Mouse (Mus musculus): Measurements from ENCODE around the gene Hba-x. TPM values are rescaled to one million over a fixed set of nuclear protein-coding genes. Genes with fewer than 3 reads are reported as not detected.

Gene Hba-x
- polyA plus RNA-seq, 1 experiment from 2014 or later, result 6,218 TPM

- Histone ChIP-seq H3K36me3 (peaks cover 65% of the 10 kb centered on the region), H3K4me3 (no peak overlapping the region), H3K27ac (ENCODE audit: poor library complexity, severe bottlenecking) (no peak overlapping the region), H3K9ac (no peak overlapping the region), H3K9me3 (replicated peaks) (no peaks in the 10 kb centered on the region), H3K4me2 (no peak overlapping the region), H3K27me3 (replicated peaks) (no peaks in the 10 kb centered on the region), H3K4me1 (replicated peaks) (peaks cover 17% of the 10 kb centered on the region; the same call in 1 of the 2 replicates)
- ATAC-seq (ENCODE audit: insufficient number of reproducible peaks, low FRiP score), result no peak
- WGBS, result 66% methylated on average over 9 of the region's 9 CpGs
These were observed 39.3 kb upstream of the Hba-x start for GRCm38 (mm10) chr11:32236712-32237410.

- Histone ChIP-seq H3K9me3 (replicated peaks) (no peaks in the 10 kb centered on the region), H3K27me3 (replicated peaks) (no peaks in the 10 kb centered on the region), H3K4me3 (no peak overlapping the region), H3K36me3 (peaks cover 63% of the 10 kb centered on the region), H3K9ac (no peak overlapping the region), H3K27ac (ENCODE audit: poor library complexity, severe bottlenecking) (no peak overlapping the region), H3K4me2 (no peak overlapping the region), H3K4me1 (replicated peaks) (peaks cover 17% of the 10 kb centered on the region; the same call in 1 of the 2 replicates)
- WGBS, result 84% methylated on average over 3 of the region's 3 CpGs
- no peak for ATAC-seq (ENCODE audit: insufficient number of reproducible peaks, low FRiP score)
These were observed 38.8 kb upstream of the Hba-x start for GRCm38 (mm10) chr11:32237411-32237795.

- ATAC-seq (ENCODE audit: insufficient number of reproducible peaks, low FRiP score), result peak; percentile 66
- H3K36me3 ChIP-seq, result peaks cover 57% of the 10 kb centered on the region
- H3K27me3 ChIP-seq (replicated peaks), result no peaks in the 10 kb centered on the region
- H3K9ac ChIP-seq, result no peak overlapping the region
- peaks cover 22% of the 10 kb centered on the region for H3K4me1 ChIP-seq (replicated peaks)
- H3K4me2 ChIP-seq, result no peak overlapping the region
- H3K4me3 ChIP-seq, result no peak overlapping the region
- no peak overlapping the region for H3K27ac ChIP-seq (ENCODE audit: poor library complexity, severe bottlenecking)
- WGBS, result 68% methylated on average over 5 of the region's 5 CpGs
- H3K9me3 ChIP-seq (replicated peaks), result no peaks in the 10 kb centered on the region
These were observed 37.9 kb upstream of the Hba-x start for GRCm38 (mm10) chr11:32238093-32238860.

- Histone ChIP-seq H3K9ac (no peak overlapping the region), H3K36me3 (peaks cover 54% of the 10 kb centered on the region), H3K27ac (ENCODE audit: poor library complexity, severe bottlenecking) (no peak overlapping the region), H3K4me1 (replicated peaks) (peaks cover 23% of the 10 kb centered on the region), H3K9me3 (replicated peaks) (no peaks in the 10 kb centered on the region), H3K27me3 (replicated peaks) (no peaks in the 10 kb centered on the region), H3K4me2 (no peak overlapping the region), H3K4me3 (no peak overlapping the region)
- no peak for ATAC-seq (ENCODE audit: insufficient number of reproducible peaks, low FRiP score)
These were observed 34.8 kb upstream of the Hba-x start for GRCm38 (mm10) chr11:32241391-32241790.

DNA sequence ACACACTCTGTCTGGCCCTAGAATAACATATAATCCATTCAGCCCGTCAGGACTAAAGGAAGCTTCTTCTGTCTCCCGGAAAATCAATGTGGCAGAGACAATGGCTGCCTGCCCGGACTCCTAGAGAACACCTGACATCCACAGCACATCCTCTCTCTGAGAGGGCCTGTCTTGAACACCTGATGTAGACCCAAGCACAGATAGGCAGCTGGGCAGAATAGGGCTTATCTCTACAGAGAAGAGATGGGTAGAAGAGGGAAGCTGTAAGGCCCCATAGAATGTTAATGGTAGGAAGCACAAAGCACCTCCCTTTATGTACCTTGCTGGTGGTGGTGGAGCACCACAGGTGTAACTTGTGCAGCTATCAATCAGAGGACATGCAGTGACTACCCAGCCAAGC, 34.0 kb upstream of the Hba-x start:
- no peak overlapping the region; the same call in 1 of the 2 replicates for H3K27ac ChIP-seq (ENCODE audit: poor library complexity, severe bottlenecking)
- 0 out of 2 replicates have a peak, but pooled peaks have one; percentile 26 for ATAC-seq (ENCODE audit: insufficient number of reproducible peaks, low FRiP score)
- H3K36me3 ChIP-seq, result peaks cover 53% of the 10 kb centered on the region
- H3K27me3 ChIP-seq (replicated peaks), result no peaks in the 10 kb centered on the region
- H3K9me3 ChIP-seq (replicated peaks), result no peaks in the 10 kb centered on the region
- 85% methylated on average over 3 of the region's 3 CpGs for WGBS
- no peak overlapping the region for H3K4me2 ChIP-seq
- H3K4me3 ChIP-seq, result no peak overlapping the region
- no peak overlapping the region for H3K9ac ChIP-seq
- peaks cover 22% of the 10 kb centered on the region for H3K4me1 ChIP-seq (replicated peaks)

- H3K4me2 ChIP-seq, result peak overlapping the region; percentile 0; the same call in 1 of the 2 replicates
- H3K9me3 ChIP-seq (replicated peaks), result no peaks in the 10 kb centered on the region
- H3K4me3 ChIP-seq, result no peak overlapping the region
- H3K9ac ChIP-seq, result no peak overlapping the region
- H3K4me1 ChIP-seq (replicated peaks), result peaks cover 19% of the 10 kb centered on the region
- H3K36me3 ChIP-seq, result peaks cover 63% of the 10 kb centered on the region
- H3K27me3 ChIP-seq (replicated peaks), result no peaks in the 10 kb centered on the region
- 0 out of 2 replicates have a peak, but pooled peaks have one; percentile 44 for ATAC-seq (ENCODE audit: insufficient number of reproducible peaks, low FRiP score)
- peak overlapping the region; percentile 66; the same call in 1 of the 2 replicates for H3K27ac ChIP-seq (ENCODE audit: poor library complexity, severe bottlenecking)
- 53% methylated on average over 7 of the region's 7 CpGs for WGBS
These were observed 32.8 kb upstream of the Hba-x start for GRCm38 (mm10) chr11:32243205-32243955.

DNA sequence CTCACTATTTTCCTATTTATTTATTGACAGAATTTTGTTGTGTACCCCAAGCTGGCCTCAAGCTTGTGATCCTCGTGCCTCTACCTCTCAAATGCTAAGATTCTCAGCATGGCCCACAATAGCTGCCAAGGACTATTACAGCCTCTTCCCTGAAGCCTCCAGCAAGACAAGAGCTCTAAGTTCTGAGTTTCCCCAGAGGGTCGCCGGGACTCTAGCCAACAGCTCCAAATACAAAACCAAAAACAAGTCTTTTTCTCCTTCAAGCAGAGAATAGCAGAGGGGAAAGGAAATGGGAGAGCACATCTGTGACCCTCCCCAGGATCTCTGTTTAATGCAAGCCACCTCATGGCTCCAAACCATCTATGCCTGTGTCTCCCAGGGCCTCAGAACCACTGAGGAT, 32.1 kb upstream of the Hba-x start:
- H3K27ac ChIP-seq (ENCODE audit: poor library complexity, severe bottlenecking), result peak overlapping the region; percentile 66
- ATAC-seq (ENCODE audit: insufficient number of reproducible peaks, low FRiP score), result no peak
- no peak overlapping the region for H3K4me2 ChIP-seq

DNA sequence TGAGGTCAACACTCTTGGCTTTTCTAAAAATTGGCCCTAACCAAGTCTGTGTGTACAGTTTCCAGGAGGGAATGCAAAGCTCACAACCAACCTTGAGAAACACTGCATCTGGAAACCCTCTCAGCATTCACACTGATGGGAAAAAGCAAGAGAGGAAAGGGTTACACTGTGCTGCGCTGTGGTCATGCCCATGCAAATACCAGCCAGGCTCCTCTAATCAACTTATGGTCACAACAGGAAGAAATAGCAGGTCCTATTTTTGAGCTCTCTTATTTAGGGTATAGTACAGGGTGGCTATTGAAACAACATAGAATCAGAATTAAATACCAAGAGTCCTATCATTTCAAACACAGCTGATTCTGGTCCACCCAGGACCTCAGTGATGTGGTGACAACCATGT, 31.6 kb upstream of the Hba-x start:
- peaks cover 61% of the 10 kb centered on the region for H3K36me3 ChIP-seq
- no peak overlapping the region for H3K4me2 ChIP-seq
- no peak overlapping the region for H3K4me3 ChIP-seq
- 78% methylated on average over 1 of the region's 1 CpGs for WGBS
- no peak for ATAC-seq (ENCODE audit: insufficient number of reproducible peaks, low FRiP score)
- peak overlapping the region; percentile 66 for H3K27ac ChIP-seq (ENCODE audit: poor library complexity, severe bottlenecking)
- H3K27me3 ChIP-seq (replicated peaks), result no peaks in the 10 kb centered on the region
- no peak overlapping the region for H3K9ac ChIP-seq
- H3K9me3 ChIP-seq (replicated peaks), result no peaks in the 10 kb centered on the region
- H3K4me1 ChIP-seq (replicated peaks), result peaks cover 19% of the 10 kb centered on the region

More for the DNA sequence above, 32.1 kb upstream of the Hba-x start:
- Histone ChIP-seq H3K4me3 (no peak overlapping the region), H3K4me1 (replicated peaks) (peaks cover 19% of the 10 kb centered on the region), H3K27me3 (replicated peaks) (no peaks in the 10 kb centered on the region), H3K36me3 (peaks cover 61% of the 10 kb centered on the region), H3K9ac (no peak overlapping the region), H3K9me3 (replicated peaks) (no peaks in the 10 kb centered on the region)
- WGBS, result 82% methylated on average over 3 of the region's 3 CpGs

DNA sequence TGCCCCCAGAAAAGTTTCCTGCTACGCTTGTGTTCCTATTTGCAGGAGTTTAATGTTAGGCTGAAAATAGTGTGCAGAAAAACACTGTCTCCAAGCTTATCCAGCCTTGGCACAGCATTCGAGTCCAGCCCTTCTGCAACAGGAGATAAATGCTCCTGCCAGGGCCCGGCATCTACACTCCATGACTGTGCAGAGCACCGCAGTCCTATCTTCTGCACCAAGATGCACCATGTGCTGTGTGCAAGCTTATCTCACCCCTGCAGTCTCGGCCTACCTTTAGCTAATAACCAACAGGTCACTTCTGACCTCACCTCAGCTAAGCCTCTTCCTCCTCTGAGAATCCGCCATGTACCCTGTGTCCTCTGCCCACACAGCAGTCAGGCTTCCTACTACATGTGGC, 30.6 kb upstream of the Hba-x start:
- peak; percentile 94 for ATAC-seq (ENCODE audit: insufficient number of reproducible peaks, low FRiP score)
- H3K9ac ChIP-seq, result no peak overlapping the region
- H3K9me3 ChIP-seq (replicated peaks), result no peaks in the 10 kb centered on the region
- 74% methylated on average over 6 of the region's 6 CpGs for WGBS
- H3K27ac ChIP-seq (ENCODE audit: poor library complexity, severe bottlenecking), result no peak overlapping the region
- H3K36me3 ChIP-seq, result peaks cover 61% of the 10 kb centered on the region
- no peak overlapping the region for H3K4me2 ChIP-seq
- no peak overlapping the region for H3K4me3 ChIP-seq
- peaks cover 19% of the 10 kb centered on the region for H3K4me1 ChIP-seq (replicated peaks)
- H3K27me3 ChIP-seq (replicated peaks), result no peaks in the 10 kb centered on the region

DNA sequence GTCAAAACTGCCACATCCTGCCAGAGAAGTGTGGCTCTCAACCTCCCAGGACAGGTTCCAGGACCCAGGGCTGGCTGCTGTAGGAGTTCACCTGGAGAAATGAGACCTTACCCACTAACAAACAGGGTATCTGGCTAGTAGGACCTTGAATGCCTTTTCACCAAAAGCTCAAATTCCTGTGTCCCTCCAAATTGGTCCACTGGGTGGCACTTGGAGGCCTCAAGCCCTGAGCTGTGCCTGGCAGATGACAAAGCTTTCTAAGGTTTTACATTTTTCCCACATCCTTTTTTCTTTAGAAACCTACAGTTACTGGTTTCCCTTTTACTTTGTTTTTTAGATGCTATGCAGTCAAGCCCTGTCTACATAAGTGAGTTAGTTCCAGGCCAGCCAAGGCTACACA, 29.1 kb upstream of the Hba-x start:
- Histone ChIP-seq H3K4me2 (no peak overlapping the region), H3K36me3 (peaks cover 49% of the 10 kb centered on the region), H3K27ac (ENCODE audit: poor library complexity, severe bottlenecking) (peak overlapping the region; percentile 47; the same call in 1 of the 2 replicates), H3K9me3 (replicated peaks) (no peaks in the 10 kb centered on the region), H3K4me3 (no peak overlapping the region), H3K4me1 (replicated peaks) (peaks cover 19% of the 10 kb centered on the region), H3K27me3 (replicated peaks) (no peaks in the 10 kb centered on the region), H3K9ac (no peak overlapping the region)
- ATAC-seq (ENCODE audit: insufficient number of reproducible peaks, low FRiP score), result no peak

DNA sequence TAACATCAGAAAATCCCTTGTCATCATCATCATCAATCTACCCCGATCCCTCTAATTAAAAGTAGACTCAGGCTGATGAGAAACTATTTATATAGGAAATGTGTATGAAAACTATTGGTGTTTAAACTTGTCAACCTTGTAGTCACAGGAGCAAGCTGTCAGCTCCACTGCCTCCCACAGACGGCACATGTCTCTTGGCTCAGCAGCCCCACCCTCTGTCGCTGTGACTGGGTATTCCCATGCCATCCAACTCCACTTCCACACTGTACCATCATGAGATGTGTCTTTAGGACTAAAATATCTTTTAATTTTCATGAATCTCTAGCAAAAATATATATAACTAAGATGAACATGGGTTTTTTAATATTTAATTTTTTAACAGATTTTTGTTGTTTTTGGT, 27.9 kb upstream of the Hba-x start:
- peaks cover 13% of the 10 kb centered on the region for H3K4me1 ChIP-seq (replicated peaks)
- no peaks in the 10 kb centered on the region for H3K9me3 ChIP-seq (replicated peaks)
- no peak overlapping the region for H3K4me3 ChIP-seq
- ATAC-seq (ENCODE audit: insufficient number of reproducible peaks, low FRiP score), result no peak
- H3K36me3 ChIP-seq, result peaks cover 55% of the 10 kb centered on the region
- H3K27me3 ChIP-seq (replicated peaks), result no peaks in the 10 kb centered on the region
- no peak overlapping the region for H3K9ac ChIP-seq
- 78% methylated on average over 3 of the region's 3 CpGs for WGBS
- H3K4me2 ChIP-seq, result no peak overlapping the region
- H3K27ac ChIP-seq (ENCODE audit: poor library complexity, severe bottlenecking), result no peak overlapping the region
